Mouse (Mus musculus): Measurements from ENCODE around the gene Rspo3.
A peak's percentile ranks its signal among the peaks of the same experiment; 100 is the strongest.

Gene Rspo3

GRCm38 (mm10) chr10:29535546-29536260, at the start of gene Rspo3:
TSS of gene Rspo3 (minus strand) at chr10:29535867.
- DNase-seq (ENCODE audit: low read depth, low spot score): no peak

DNA sequence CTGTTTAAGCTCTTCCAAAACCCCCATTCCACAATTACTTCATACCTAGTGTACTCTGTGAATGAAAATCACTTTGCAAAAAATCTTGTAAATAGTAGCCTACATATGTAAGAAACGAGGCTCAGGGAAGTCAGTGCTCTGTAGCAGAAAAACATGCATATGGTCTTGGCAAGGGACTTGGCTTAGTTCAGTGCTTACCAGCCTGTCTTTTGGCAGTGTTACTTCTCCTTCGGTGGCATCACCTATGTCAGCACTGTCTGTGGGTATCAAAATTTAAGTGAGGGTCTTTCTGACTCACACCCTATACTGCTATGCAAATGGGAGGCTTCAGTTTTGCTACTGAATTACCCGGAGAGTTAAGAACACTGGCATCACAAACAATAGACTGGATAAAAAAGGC, 46.3 kb upstream of the Rspo3 start:
- DNase-seq (ENCODE audit: low read depth, low spot score): no peak

- DNase-seq (ENCODE audit: low read depth, low spot score): no peak
Measured at GRCm38 (mm10) chr10:29581476-29581875, 45.8 kb upstream of the Rspo3 start.

DNA sequence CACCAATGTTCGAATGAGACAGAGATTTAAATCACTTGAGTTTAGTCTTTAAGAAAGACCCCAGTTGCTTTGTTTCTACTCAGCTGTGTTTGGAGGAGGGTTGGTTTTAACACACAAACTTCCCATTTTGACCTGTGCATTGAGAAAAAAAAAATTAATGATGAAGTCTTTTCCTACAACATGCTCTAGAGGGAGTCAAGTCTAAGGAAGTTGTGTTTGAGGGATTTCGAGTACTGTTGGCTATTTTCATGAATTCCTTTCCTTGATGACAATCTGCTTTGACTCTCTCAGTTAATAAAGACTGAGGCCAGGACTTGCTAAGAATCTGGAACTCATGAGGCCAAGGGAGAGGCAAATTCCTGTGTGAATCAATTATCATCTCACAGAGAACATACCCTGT, 20.3 kb upstream of the Rspo3 start:
- no peak for DNase-seq (ENCODE audit: low read depth, low spot score)

- DNase-seq (ENCODE audit: low read depth, low spot score): no peak
Measured at GRCm38 (mm10) chr10:29554365-29554764, 18.7 kb upstream of the Rspo3 start.

- DNase-seq (ENCODE audit: low read depth, low spot score): no peak
Measured at GRCm38 (mm10) chr10:29542982-29543381, 7.3 kb upstream of the Rspo3 start.

DNA sequence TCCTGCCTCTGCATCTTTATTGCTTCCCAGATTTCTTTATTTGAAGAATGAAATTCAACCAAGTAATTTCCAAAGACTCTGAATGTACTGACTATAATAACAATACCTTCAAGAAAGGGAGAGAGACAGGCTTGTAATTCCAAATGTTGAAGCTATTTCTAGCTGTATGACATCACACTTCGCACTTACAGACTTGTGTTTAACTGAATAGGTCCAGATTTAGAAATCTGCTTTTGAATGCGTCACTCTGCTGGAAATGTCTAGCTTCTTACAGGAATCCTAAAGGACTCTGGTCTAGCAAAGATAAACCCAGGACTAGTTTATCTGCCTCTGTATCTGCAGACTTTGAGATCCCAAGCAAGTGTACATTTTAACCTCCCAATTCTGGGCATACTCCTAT, 3.8 kb upstream of the Rspo3 start:
- DNase-seq (ENCODE audit: low read depth, low spot score): no peak

GRCm38 (mm10) chr10:29538791-29539190, 3.1 kb upstream of the Rspo3 start:
- DNase-seq (ENCODE audit: low read depth, low spot score): no peak

GRCm38 (mm10) chr10:29534830-29535227, 838 bp downstream of the Rspo3 start:
- no peak for DNase-seq (ENCODE audit: low read depth, low spot score)

DNA sequence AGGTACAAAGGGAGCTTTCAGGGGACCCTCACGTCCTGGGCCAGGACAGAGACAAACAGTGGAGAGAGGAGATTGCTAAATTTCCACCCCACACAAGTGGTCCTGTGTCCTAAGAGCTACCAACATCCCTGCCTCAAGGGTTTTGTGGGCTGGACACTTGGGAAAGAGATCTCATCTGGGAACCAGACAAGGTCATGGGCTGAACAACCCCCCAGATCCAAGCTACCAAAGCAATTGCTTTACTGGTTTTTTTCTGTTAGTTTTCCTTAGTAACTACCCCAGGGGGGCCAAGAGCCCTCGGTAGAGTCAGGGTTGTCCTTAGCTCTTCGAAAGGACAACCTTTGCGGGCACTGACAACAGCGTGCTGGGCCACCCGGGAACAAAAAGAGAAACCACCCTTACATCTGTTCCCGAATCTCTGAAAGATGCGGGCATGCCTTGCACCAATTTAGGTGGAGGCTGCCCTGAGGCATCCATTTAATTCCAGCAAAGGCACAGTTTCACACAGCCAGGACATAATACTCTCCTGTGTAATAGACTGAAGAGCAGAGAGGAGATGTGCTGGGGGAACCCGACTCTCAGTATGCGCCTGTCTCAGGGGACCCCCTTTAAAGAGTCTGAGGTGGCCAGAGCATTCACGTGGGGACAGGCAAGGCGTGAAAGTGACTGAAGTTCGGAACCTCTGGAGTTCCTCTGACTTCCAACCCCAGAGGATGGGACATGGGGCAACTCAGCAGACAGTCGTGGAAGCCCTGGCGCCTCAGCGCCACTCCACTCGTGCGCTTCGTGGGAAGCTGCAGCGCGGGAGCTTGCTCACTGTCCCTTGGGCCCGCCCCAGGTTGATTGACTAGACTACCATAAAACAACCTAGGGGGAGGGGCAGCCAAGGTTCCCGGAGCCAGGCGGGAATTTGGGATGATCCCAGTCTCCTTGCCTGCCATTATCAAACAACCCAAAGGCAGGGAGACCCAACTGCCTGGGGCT, 1.5 kb downstream of the Rspo3 start:
- DNase-seq (ENCODE audit: low read depth, low spot score): no peak

- DNase-seq (ENCODE audit: low read depth, low spot score): peak; percentile 31
Measured at GRCm38 (mm10) chr10:29532821-29533715, 2.6 kb downstream of the Rspo3 start.

DNA sequence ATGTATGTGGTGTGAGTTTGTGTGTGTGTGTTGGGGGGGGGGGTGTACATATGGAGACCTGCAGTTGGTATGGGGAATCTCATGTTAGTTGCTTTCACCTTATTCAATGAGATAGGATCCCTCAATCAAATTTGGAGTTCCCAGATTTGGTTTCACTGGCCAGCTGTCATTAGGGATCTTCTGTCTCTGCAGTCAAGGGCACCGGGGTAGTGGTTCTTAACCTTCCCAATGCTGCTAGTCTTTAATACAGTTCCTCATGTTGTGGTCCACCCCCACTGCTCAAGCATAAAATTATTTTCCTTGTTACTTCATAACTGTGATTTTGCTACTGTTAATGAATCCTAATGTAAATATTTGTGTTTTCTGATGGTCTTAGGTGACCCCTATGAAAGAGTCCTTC, 22.1 kb downstream of the Rspo3 start:
- DNase-seq (ENCODE audit: low read depth, low spot score): no peak

DNA sequence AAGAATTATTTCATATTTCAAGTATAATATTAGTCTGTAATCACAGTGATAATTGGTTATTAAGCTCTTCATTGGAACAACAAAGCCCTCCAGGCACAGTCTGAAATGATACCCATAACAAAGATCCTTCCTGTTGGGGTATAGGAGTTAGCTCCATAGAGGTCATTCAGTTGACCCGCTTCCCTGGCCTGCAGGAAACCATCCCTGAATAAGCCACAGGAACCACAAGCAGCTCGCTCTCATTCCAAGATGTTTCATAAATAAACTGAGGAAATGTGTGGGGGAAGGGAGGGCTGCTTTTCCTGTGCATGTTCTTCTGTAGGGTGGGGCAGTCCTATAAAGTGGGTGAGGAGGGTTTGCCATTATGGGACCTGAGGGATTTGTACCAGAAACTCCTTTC, 27.5 kb downstream of the Rspo3 start:
- DNase-seq (ENCODE audit: low read depth, low spot score): no peak

DNA sequence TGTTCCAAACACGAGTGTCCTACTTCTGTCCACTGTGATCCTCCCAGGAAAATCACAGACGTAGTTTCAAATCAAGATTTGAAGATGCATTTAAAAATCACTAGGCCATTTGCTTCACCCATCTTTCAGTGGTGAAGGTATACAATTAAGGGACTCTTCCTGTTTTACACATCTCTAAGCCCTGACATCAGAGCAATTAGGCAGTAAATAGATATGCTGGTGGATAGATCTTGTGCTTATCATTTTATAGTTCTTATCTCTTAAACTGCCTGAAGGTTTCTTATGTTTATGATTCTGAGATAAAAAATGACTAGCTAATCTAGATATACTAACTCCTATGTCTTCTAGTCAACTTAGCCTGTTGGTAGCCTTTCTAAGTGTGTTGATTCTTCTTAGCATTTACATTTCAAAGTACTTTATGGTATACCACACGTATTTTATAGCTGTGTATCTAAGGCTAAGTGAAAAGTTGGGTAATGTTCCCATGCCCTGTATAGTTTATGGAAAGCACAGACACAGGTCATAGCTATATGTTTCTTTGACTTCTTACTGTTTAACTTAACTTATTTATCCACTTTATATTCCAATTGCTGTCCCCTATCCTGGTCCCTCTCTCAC, 38.4 kb downstream of the Rspo3 start:
- DNase-seq (ENCODE audit: low read depth, low spot score): no peak

- DNase-seq (ENCODE audit: low read depth, low spot score): no peak
Measured at GRCm38 (mm10) chr10:29493996-29494395, 41.7 kb downstream of the Rspo3 start.

- DNase-seq (ENCODE audit: low read depth, low spot score): no peak
Measured at GRCm38 (mm10) chr10:29480945-29481344, 54.7 kb downstream of the Rspo3 start.

DNA sequence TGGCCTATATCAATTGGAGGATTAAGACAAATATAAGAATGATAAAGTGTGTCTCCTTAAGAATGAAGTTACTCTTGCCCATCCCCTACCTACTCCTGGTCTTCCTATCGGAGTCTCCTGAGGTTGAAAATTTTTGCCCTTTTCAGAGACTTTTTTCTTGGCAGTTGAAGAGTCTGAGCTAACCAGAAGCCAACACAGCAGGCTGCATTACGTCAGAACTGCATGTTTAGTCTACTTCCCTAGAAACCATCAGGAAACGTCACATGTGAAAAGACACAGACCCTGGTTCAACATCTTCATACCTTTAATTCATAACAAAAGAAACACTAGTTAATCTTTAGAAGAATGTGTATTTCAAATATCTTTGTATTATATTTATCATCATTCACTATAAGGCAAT, 56.3 kb downstream of the Rspo3 start:
- DNase-seq (ENCODE audit: low read depth, low spot score): no peak

GRCm38 (mm10) chr10:29470454-29470853, 65.2 kb downstream of the Rspo3 start:
- no peak for DNase-seq (ENCODE audit: low read depth, low spot score)

GRCm38 (mm10) chr10:29460100-29460499, 75.6 kb downstream of the Rspo3 start:
- DNase-seq (ENCODE audit: low read depth, low spot score): no peak

- no peak for DNase-seq (ENCODE audit: low read depth, low spot score)
Measured at GRCm38 (mm10) chr10:29459632-29460031, 76.0 kb downstream of the Rspo3 start.

DNA sequence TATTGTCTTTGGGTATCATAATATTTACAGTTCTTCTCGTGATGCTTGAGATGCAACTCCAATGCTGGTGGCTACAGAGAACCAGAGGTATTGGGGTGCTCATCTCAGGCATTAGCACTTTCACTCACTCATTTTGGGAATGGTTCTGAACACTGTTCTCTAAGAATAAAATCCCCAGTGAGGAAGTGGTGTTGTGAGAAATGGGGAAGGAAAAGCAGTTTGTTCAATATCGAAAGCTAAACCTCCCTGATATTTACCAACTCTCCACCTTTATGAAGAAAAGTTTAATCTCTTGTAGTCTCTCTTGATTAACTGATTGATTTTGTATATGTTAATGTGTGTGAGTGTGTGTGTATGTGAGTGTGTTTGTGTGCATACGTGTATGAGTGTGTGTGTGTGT, 90.6 kb downstream of the Rspo3 start:
- no peak for DNase-seq (ENCODE audit: low read depth, low spot score)

Measured in CD4-positive, CD25-positive, alpha-beta regulatory T cell, adult 2 months (primary cell).